Mouse (Mus musculus): ENCODE measurements around the gene Slc19a3.

The Slc19a3 gene

GRCm38 (mm10) chr1:83038109-83038672 is at the start of gene Slc19a3:
Gene Slc19a3, minus strand, starts transcription at chr1:83038448.
- peak; percentile 62 for DNase-seq

GRCm38 (mm10) chr1:83084790-83085189 is 46.5 kb upstream of the Slc19a3 start:
- DNase-seq, result no peak

DNA sequence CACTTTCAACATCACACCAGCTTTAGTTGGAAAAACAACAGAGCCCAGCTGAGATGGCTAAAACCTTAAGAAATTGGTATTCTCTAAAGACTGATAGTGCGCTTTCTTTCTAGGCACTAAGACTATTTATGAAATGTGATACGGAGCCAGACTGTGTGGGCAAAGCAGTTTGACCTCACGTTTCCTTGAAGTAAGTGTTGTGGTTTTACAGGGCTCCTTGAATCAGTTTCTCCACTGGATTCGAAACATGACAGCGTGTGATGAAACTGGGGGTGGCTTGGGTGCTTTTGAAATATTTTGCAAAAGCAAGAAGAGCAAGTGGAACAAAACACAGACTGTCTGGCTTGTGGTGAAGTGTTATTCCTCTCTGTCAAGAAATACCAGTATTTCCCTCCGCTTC is 38.8 kb upstream of the Slc19a3 start:
- DNase-seq, result no peak

DNA sequence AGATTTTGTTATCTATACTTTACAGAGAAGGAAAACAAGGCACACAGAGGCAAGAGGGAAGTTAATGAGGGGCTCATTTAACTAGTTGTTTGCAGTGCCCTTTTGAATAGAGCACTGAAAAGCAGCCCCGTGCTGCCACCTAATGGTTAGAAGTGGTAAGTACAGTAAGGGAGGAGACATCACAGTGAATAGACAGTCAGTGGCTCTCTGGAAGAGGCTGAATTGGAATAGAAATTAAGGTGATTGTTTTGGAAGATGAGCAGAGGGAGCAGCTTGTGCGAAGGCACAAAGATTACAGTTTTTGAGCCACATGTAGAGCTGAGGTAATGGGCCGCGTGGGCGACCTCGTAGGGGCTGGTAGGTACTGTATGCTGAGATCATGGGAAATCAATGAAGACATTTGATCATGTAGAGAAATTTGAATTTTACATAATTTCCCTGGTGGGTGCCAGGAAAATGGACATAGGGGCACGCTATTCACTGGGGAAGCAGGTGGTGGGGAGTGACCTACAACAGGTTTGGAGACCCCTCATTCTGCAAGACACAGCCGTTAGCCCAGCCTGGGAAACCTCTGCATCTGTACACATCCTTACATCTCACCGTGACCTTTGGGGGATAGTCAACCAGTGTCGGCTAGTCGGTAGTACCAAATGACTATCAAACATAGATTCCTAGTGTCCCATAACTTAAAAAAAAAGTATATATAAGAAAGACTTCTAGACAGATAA is 38.1 kb upstream of the Slc19a3 start:
- peak; percentile 40 for DNase-seq

DNA sequence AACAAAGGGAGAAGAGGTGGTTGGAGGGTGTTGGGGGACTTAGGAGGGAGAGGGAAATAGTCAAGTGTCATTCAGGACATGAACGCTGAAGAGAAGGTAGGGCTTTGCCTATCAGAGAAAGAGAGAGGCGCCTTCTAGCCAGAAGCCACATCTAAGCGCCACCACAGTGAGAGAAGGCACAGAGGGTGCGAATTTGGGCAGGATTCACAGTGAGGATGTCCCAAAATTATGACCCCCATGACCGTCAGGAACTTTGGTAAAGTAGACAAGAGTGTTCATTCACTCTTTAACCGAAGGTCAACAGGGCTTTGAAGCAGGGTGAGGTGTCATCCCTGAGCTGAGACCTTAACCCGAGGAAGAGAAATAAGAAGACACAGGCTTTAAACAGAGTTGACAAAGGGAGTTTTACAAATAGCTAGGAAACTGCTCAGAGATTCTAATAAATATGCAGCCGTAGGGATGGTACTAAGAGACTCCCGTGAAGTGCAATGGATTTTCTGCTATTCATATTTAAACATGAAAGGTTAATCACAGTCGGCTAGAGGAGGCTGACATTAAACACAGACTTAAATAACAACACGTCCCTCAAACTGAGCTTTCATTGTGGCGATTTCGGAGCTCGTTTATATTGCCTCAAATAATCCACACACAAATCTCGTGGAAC is 37.4 kb upstream of the Slc19a3 start:
- no peak for DNase-seq

DNA sequence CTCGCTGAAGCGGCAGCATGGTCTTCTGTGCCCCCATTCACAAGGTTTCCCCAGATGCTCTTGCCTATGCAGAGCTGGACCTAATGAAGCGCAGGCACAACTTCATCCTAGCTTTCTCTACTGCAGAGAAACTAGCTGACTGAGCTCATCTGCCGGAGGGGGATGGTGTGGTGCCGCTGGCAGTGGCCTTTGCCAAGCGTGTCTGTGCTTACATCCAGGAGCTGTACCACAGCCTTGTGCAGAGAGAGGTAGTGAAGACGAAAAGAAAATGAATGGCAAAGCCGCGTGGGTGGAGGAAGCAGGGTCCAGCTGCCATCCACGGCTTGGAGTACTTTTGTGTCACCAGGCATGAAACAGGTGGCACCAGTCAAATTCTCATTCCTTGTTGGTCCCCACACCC is 29.0 kb upstream of the Slc19a3 start:
- no peak for DNase-seq

DNA sequence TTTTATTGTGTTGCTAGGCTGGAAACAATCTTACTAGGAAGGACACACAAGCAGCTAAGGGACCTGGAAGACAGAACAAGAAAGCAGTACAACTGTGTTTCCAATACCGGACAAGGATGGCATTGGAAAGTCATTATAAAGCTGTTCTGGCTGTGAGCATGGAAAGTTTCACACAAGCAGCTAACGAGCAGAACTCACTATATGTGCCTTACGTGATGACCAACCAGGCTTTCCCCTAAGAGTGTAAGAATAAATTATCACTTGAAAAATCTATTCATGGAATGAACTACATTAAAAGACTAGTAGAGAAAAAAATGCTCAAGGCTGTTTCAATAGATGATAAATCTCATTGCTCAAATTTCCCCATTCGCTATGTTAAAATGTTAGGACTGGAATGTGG is 28.3 kb upstream of the Slc19a3 start:
- DNase-seq, result no peak

GRCm38 (mm10) chr1:83064851-83065250 is 26.6 kb upstream of the Slc19a3 start:
- DNase-seq, result peak; percentile 14

DNA sequence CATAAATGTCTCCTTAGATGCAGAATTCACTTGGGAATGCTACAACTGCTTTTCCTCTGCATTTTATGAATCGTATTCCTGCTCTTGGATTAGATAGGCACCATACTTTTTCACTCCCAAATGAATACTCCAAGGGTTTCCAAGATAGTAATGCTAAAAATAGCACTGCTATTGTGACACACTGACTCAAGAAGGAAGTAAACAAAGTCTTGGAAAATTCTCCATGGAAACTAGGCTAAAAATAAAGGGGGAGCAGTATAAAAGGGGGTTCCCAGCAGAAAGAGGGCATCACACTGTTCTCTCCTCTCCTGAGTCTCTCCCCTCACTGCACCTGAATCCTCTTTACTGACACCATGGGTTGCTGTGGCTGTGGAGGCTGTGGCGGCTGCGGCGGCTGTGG is 22.4 kb upstream of the Slc19a3 start, which contains the start of gene Krtap28-13:
Gene Krtap28-13, plus strand, starts transcription at position 288 of the 400 bp plus-strand sequence.
- no peak for DNase-seq

DNA sequence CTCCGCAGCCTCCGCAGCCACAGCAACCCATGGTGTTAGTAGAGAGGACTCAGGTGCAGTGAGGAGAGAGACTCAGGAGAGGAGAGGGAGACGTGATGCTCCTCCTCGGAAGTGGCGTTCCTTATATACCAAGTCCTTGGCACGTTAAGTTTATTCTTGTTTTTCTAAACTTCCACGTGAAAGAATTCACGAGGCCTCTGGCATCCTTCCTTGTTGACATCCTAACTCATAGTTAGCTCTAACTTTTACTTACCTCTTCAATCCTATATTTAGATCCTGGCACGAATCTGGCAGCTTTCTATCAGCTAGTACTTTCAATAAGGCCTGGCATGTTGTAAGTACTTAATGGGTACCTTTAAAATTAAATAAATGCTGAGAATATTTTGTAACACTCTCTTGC is 21.0 kb upstream of the Slc19a3 start, which contains the start of gene A030005K14Rik:
Gene A030005K14Rik, minus strand, starts transcription at position 101 of the 400 bp plus-strand sequence.
- no peak for DNase-seq

- DNase-seq, result peak; percentile 14
Measured at GRCm38 (mm10) chr1:83058481-83058880, 20.2 kb upstream of the Slc19a3 start.

DNA sequence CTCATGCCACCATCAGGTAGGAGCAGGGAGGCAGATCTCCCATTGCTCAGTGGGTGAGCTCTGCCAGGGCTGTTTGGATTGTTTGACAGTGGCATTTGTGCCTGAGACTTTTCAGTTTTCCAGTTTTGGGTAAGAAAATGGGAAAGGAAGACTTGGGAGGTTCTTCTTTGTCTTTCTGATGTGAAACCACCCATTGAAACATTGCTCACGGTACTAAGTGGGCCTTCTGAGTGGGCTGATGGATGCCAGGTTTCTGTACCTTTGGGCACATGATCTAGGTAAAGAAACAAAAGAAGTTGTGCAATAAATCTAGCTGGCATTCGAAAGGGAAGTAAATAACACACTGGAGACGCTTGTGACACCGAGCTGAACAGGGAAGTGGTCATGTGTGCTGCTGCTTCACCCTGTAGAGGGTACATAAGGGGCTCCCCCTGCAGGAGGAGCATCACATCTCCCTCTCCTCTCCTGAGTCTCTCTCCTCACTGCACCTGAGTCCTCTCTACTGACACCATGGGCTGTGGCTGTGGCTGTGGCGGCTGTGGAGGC is 6.7 kb upstream of the Slc19a3 start, which contains the start of gene Gm47969:
Gene Gm47969, plus strand, starts transcription at position 51 of the 546 bp plus-strand sequence.
- no peak for DNase-seq

GRCm38 (mm10) chr1:83042380-83042779 is 4.1 kb upstream of the Slc19a3 start, which contains the start of gene Krtap28-10:
Gene Krtap28-10, minus strand, starts transcription at chr1:83042480.
- DNase-seq, result no peak

DNA sequence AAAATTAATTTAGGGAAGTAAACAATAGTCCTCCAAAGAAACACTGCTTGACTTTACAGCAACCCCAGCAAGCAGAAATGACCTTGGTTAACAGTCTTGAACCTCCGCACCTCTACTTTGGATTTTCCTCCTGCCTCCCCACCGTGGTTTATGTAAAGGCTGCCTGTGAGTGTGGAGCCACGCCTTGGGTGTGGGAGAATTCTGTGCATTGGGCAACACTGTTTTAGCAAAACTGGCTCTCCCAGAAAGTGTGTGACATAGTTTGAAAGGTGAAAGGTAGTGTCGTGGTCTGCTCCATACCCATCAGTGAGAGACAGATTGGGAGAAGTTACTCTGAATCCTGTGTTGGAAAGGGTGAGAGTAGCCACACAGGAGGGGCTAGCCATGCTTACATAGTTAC is 832 bp upstream of the Slc19a3 start:
- DNase-seq, result no peak

- DNase-seq, result no peak
Measured at GRCm38 (mm10) chr1:83036892-83037667, 1.2 kb downstream of the Slc19a3 start.

DNA sequence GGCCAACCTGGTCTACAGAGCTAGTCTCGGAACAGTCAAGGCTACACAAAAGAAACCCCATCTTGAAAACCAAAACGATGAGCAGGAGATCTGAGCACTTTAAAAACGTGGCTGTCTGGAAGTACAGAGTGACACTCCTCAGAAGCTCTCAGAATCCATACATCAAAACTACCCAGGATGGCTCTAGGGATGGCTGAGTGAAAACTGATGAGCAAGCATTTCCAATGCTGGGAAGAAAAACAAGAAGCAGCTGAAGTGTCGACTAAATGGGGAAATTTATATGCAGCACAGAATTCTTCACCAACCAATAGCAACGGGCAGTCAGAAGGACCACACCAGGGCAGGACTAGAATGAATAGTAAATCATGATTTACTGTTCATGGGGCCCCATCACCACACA is 3.7 kb downstream of the Slc19a3 start:
- DNase-seq, result no peak

DNA sequence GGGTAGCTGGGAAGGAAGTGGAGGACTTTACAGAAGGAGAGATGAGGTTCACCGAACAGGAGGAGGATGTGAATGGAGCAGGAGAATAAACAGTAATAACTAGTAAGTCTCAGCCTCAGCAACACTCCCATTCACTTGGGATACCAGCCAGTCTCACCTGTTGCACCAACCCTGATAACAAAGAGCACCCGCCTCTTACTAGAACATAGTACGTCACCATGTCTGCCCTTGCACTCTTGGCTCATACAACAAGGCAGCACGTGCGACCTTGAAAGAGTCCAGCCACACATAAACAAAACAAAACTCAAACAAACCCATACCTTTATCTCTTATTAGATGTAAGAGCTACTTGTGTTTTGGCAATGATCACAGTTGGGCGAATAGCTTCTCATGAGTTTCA is 5.7 kb downstream of the Slc19a3 start:
- no peak for DNase-seq

DNA sequence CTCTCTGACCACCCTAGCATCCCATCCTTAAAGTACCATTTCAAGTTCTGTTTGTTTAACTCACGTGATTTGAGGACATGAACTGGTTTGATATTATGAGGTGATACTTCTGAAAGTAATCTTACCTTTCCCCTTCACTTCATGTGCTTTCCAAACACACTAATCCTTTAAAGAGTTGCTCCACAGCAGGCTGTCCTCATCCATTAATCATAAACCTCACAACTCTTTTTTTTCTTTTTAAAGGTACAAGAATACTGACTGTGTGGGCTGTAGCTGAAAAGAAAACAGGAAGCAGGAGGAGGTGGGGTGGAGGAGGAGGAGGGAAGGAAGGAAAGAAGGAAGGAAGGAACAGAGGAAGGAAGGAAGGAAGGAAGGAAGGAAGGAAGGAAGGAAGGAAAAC is 6.3 kb downstream of the Slc19a3 start:
- DNase-seq, result no peak

DNA sequence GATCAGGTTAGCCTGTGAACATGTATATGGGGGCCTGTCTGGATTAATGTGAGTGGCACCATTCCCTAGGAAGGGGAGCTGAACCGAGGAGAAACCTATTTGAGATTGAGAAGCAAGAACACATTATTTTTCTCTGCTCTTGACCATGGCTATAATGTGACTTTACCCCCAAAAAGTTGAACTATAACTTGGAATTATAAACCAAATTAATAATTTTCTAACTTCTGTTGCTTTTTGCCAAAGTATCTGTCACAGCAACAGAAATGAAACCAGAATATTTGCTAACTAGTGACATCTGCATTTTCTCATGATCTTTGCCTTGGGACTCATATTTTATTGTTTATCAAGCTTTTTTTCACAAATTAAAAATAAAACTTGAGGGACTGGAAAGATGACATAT is 21.7 kb downstream of the Slc19a3 start:
- peak; percentile 8 for DNase-seq

GRCm38 (mm10) chr1:83015329-83015879 is 22.8 kb downstream of the Slc19a3 start:
- no peak for DNase-seq

GRCm38 (mm10) chr1:83014477-83014876 is 23.8 kb downstream of the Slc19a3 start:
- DNase-seq, result no peak

DNA sequence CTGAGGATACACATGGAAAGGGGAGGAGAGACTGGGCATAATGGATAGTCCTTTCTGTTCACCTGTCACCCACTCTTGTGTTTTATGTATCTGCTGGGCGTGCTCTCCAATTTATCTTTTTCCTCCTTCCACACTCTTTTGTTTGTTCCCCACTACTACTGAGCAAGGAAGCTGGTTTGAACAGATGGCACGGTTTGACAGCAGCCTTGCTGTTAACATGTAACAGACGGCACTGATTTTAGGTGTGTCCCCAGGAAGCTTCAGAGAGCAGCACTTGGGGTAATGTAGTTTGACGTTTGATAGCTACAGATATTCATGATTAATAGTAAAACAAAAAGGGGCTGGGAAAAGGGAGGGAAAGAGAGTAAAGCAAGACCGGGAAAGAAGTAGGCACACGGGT is 30.8 kb downstream of the Slc19a3 start:
- DNase-seq, result no peak
